Mouse (Mus musculus) mature B cell (primary cell): ENCODE measurements around the gene AL732309.1.
"Not testable (repeated sequence)": the region's sequence is repeated elsewhere in the genome, so short reads cannot be mapped to it uniquely, and the experiment has no call there.

Experiments
- in situ Hi-C: fragments of 300-500 bp; cut with MboI; formaldehyde crosslinking; loops from 2 replicates; pipeline ENCODE4 v1.14.3; 2019

Gene AL732309.1

DNA sequence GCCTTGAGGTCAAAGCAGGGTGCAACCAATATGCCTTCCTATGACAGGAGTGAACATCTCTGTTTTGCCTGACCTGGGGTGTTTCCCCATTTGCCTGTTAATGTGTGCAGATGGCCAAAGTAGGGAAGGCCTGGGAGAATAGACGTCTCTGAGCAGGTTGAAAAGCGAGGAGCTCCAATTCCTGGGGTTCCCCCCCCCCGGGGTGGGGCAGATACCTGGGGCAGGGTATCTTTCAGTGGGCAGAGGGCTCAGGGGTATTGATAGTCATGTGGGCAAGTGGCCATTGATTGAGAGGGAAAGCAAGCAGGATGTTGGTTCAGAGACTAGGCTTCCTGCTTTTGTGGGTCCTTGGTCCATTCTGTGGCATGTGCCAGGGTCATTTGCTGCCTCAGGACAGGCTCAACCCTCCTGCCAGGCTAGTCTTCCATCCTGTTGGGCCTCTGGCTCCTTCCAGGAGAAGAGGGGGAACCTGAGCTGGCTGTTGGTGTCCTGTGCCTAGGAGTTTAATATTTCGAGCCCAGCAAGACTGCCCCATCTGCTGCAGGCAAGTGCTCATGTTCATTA, 21.2 kb upstream of the AL732309.1 start:
- in situ Hi-C loops = no loop called here

DNA sequence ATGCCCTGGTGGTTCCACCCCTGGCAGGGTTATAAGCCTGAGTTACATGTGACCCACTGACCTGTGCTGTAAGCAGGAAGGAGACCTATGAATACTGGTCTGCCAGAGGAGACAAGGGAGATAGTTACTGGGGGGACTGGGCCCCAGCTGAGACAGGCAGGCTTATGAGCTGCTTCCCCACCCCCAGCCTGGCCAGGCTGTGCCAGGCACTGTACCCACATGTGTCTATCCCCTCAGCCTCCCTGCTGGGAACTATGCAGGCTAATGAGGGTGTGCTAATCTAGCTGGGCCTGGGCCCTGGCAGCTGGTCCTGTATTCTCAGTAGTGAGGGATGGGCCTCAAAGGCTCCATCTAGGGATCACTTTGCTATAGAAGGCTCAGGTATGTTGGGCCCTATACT, 20.6 kb upstream of the AL732309.1 start:
- in situ Hi-C loops = no loop called here

DNA sequence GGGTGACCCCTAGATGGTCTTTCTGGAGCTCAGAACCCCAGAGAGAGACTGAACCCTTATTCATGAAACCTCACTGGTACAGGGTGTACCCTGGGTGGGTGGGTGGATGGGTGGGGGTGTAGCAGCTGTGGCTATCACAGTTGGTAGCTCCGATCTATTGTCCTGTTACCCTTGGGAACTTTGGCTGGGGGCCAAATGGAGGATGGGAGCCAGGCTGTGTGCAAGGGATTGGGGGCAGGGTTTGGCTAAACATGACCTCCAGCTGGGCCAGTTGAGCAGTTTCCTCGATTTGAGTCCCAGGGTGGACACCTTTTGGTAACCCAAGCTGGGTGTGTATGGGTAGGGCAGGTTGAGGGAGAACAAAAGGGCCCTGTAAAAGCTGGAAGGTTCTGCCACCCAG, 20.1 kb upstream of the AL732309.1 start:
- in situ Hi-C loops = no loop called here

DNA sequence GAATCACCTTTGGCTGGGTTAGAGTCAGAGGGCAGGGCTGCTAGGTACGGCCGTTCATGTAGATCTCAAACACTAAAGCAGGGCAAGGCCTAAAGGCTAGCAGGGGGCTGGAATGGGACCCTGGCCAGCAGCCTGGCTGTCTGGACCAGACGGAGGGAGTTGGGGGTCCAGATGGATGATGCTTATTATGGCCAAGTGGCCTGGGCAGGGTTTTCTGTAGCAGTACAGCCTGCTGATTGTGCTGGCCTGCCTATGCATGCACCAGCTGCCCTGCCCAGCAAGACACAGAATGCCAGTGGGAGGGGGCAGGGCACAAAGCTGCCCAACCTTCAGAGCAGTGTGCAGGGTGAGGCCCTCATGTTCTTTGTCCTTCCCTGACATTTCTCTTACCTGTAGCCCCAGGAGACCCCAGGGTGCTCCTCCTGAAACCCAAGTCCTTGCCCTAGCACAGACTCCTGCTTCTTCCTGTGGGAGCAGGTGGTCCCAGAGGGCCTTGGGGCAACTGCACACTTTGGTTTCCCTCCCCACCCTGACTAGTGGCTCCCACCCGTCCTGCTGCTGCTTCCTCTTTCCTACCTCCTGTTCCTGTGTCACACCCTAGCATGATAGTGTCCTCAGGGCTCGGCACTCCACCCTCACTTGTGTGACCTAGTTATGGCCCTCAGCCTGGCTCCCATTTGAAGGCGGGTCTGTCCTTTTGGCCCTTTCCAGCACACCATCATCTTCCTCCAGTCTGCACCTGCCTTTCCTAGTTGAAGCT, 19.4 kb upstream of the AL732309.1 start:
- in situ Hi-C loops = no loop called here

DNA sequence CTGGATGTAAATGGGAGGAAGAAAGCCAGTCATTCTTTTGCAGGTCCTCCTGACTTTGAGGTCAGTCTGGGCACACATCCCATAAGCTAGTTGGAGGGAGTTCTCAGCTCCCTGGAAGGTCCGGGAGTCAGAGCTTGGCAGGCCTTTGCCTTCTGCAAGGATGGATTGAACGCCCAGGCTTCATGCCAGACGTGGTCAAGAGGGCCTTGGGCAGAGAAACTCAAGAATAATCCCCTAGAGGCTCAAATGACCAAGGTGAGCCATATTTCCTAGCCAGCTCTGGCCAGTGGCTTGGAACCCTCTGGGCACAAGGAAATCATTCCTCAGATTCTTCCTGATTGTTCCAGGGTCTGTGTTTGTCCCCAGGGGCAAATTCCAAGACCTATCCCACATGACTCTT, 18.2 kb upstream of the AL732309.1 start:
- in situ Hi-C loops = no loop called here

DNA sequence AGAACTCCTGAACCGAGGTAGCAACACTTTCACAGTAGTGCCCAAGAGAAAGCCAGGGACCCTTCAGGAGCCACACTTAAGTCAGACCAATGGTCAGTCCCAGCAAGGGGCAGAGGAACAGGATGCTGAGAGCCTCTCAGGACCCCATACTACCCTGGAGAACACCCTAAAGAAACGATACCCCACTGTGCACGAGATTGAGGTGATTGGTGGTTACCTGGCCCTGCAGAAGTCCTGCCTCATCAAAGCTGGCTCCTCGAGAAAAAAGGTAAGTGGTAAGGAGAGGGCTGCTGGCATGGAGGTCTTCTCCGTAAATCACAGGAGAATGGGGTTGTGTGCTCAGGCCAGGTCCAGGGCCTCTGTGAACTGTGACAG, 17.6 kb upstream of the AL732309.1 start:
- in situ Hi-C loops = no loop called here

DNA sequence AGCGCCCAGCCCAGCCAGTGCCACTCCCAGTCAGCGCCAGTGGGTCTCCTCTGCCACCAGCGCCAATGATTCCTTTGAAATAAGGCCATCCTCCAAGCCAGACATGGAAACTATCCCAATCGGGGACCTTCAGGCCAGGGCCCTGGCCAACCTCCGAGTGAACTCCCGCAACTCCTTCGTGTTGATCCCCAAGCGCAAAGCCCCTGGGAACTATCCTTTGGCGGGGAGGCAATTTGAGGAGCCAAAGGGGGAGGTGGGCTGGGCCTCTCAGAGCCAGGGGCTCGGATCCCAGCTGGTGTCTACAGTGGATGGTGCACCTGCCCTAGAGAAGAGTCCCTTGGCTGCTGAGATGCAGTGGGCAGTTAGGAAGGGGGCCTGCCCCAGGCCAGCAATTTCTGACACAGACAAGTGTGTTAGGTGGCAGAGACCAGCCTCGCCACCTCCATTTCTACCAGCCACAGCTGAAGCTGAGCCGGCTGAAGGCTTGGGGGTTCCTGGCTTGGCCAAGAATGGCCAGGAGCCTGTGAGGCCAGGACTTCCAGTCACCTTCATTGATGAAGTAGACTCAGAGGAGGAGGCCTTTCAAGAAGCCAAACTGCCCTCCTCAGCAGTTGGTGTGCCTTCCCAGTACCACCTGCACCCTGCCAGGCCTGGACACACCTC, 17.1 kb upstream of the AL732309.1 start:
- in situ Hi-C loops = no loop called here

DNA sequence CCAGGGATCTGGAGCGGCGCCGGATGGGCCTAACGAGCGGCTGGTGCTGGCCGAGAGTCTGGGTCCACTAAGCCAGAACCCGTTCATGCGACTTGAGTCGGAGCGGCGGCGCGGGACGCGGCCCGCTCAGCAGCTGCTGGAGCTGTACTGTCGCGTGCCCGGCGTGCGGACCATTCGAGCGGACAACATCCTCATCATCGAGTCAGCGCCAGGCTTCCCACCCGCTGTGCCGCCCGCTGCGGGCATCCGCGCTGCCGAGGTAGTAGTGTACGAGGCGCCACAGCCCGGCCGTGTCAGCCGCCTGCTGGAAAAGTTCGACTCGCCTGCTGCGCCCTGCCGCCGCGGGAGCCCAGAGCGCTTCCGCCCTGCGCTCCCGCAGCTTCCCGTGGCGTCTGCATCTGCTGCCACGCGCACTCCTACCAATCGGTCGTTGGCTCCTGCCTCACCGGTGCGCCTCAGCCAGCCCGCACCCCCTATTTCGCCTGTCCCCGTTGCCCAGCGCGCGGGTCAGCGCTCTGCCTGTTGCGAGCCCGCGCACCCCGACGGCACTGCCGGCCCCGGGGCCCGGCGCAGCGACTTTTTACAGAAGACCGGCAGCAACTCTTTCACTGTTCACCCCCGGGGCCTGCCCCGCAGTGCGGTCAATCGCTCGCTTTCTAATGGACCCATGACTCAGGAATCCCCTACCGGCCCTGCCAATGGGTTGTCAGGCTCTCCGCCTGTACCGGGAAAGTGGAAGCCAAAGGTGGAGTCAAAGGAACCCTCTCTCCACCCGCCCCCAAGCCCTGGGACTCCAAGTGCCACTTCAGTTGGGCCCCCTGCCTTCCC, 16.3 kb upstream of the AL732309.1 start:
- in situ Hi-C loops = no loop called here

DNA sequence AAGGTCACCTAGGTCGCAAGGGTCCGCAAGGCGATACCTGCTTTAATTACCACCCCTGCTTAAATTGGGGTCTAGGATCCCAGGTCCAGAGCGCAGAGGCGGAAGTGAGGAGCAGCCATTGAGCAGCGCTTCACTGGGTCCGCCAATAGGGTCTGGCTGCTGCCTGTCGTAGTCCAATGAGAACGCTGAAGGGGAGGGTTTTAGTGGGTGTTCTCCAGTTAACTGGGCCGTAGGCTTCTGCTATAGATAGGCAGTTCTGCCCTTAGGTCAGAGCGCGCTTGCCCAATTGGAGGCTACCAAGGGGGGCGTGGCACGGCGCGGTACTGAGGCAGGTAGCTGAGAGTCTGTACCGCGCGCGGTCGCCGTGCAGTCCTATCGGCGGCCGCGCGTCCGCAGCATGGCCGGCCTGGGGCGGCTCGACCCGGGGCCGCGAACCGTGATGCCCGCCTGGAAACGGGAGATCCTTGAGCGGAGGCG, 15.7 kb upstream of the AL732309.1 start, which contains the start of gene Tprn:
TSS of gene Tprn (plus strand) at position 328 of the 477 bp plus-strand sequence.
- in situ Hi-C loops = no loop called here

DNA sequence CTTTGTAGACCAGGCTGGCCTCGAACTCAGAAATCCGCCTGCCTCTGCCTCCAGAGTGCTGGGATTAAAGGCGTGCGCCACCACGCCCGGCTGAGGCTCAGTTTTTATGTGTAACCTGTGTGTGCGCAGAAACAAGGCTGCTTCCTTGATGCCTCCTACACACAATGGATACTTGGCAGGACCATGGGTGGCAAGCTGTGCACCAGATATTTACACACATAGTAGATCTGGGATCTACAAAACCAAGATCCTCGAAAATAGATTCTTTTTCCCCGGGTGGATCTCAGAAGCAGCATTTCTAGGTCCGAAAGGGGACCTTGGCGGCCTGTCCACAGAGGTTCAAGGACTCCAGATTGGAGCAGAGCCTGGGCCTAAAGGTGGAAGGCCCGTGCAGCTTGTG, 15.2 kb upstream of the AL732309.1 start:
- in situ Hi-C loops = no loop called here

DNA sequence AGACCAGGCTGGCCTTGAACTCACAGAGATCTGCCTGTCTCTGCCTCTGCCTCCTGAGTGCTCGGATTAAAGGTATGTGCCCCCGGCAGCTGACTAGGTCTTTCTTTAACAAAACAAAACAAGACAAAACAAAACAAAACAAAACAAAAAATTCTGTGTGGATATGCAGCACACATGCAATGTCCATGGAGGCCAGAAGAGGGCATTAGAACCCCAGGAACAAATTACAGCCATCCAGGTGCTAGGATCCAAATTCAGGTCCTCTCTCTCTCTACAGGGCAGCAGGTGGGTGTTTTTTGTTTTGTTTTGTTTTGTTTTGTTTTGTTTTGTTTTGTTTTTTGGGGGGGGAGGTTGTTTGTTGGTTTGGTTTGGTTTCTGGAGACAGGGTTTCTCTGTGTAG, 12.2 kb upstream of the AL732309.1 start:
- in situ Hi-C loops = no loop called here

DNA sequence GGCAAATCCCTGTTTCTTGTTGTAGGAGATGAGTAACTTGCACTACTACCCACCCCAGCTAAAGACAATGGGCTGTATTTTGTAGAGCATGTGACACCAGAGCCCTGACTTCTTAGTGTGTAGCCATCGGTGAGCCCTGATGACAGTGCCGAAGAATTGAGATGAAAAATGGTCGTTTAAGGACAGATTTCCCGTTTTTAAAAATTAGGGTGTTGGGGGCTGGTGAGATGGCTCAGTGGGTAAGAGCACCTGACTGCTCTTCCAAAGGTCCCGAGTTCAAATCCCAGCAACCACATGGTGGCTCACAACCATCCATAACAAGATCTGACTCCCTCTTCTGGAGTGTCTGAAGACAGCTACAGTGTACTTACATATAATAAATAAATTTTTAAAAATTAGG, 10.6 kb upstream of the AL732309.1 start:
- in situ Hi-C loops = not testable (repeated sequence)

DNA sequence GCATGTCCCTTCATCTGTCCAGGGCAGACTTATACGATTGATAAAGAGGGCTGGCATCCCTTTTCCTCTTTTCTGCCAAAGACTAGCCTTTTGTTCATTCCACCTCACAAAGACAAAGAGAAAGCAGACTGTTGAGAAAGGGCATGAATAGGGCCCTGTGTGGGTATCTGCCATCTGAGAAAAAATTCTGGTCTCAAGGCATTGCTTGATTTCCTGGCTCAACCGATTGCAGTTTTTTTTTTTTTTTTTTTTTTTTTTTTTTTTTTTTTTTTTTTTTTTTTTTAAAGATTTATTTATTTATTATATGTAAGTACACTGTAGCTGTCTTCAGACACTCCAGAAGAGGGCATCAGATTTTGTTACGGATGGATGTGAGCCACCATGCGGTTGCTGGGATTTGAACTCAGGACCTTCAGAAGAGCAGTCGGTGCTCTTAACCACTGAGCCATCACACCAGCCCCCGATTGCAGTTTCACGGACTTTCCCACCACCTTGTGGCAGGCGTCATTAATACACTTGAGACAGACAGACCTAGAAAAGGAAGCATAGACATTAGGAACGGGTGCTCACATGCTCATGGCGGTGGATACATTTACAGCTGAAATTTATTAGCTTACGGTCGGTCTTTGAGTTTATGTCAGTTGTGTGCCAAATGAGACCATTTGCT, 9.9 kb upstream of the AL732309.1 start:
- in situ Hi-C loops = not testable (repeated sequence)

DNA sequence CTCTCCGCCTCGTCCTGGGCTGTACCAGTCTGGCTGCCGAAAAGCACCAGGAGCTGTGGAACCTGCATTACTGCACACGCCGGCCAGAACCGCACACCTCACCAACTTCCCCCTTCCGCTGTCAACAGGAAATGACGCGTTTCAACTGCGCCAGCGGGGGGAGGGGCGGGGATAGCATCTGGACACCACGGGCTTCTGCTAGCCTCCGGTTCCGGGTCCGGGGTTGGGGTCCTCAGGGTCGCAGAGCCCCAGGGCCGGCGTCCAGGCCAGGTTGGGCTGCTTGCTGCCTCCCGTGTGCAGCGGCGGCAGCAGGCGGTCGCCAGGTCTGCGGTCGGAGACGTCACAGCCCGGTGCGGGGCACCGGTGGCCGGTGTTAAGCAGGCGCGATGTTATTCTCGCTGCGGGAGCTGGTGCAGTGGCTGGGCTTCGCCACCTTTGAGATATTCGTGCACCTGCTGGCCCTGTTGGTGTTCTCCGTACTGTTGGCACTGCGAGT, 8.7 kb upstream of the AL732309.1 start, which contains the start of gene Tmem203:
TSS of gene Tmem203 (plus strand) at position 156 of the 496 bp plus-strand sequence.
- in situ Hi-C loops = no loop called here

DNA sequence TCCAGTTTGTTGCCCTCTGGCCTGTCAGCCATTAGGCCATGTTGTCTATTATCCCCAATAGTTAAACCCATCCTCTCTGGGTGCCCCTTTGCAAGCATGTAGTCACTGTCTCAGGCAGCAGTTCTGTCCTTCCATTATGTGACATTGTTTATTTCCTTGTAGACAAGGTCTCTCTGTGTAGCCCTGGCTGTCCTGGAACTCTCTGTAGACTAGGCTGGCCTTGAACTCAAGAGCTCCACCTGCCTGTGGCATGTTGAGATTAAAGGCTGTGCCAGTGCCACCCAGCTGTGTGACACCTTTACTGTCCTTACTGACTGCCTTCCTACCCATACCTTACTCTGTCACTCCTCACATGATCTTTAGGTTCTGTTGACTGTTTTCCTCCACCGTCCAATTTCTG, 5.7 kb upstream of the AL732309.1 start:
- in situ Hi-C loops = no loop called here

DNA sequence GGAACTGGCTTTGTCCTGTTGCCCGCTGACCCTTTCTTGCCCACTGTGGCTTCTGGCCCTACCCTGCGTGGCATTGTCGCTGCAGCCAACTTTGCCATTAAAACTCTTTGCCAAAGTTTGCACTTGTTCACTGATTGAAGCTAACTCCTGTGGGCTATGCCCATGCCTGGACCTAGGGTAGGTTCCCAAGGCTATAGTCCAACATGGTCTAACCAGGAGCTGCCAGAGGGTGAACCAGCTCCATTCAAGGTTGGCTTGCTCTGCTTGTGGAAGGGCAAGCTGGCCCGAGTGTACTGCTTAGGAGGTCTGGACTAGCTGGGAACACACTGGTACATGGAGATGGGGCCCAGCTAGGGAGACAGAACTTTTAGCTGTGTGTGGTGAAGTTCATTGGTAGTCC, 2.5 kb downstream of the AL732309.1 start:
- in situ Hi-C loops = no loop called here

DNA sequence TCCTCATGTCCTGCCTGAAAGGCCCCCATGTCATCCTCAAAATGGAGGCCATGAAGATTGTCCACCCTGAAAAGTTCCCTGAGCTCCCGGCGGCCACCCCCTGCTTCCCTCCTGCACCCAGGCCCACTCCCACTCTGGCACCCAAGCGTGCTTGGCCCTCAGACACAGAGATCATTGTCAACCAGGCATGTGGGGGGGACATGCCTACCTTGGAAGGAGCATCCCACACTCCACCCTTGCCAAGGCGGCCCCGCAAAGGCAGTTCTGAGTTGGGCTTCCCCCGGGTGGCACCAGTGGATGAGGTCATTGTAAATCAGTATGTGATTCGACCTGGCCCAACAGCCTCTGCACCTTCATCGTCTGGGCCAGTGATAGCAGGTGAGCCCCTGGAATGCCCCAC, 3.3 kb downstream of the AL732309.1 start:
- in situ Hi-C loops = no loop called here

DNA sequence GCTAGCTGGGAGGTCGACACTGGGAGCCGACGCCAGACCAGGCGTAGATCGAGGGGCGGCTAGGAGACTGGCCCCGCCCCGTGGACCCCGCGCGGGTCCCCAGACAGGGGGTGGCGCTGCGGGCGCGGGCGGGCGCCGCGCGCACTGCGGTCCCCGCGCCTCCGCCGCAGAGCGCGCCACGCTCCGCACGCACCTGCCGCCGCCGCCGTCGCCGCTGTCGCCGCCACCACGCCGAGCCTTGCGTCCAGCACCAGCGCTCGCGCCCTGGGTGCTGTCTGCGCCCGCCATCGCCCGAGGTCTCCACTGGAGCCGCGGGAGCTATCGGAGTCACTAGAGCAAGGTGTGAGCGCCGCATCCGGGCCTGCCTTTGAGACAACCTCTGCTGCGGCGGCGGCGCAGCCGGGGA, 4.6 kb downstream of the AL732309.1 start, which contains the start of the genes Rnf208 and Cysrt1:
TSS of gene Rnf208 (plus strand) at position 155 of the 406 bp plus-strand sequence.
TSS of gene Cysrt1 (minus strand) at position 352 of the 406 bp plus-strand sequence.
- in situ Hi-C loops = no loop called here

DNA sequence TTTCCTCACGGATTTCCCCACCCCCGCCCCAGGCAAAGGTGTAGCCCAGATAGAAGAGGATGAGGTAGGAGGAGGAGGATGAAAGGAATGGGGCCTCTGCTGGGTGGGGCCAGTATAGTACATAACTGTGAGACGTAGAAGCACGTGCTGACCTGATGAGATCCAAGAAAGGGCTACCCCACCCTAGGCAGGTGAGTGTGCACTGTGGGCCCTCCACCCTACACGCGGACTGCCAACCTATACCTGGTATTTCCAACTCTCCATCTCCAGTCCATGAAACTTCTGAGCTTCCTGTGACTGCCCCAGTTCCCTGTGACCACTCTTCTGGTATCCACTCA, 5.3 kb downstream of the AL732309.1 start:
- in situ Hi-C loops = no loop called here

DNA sequence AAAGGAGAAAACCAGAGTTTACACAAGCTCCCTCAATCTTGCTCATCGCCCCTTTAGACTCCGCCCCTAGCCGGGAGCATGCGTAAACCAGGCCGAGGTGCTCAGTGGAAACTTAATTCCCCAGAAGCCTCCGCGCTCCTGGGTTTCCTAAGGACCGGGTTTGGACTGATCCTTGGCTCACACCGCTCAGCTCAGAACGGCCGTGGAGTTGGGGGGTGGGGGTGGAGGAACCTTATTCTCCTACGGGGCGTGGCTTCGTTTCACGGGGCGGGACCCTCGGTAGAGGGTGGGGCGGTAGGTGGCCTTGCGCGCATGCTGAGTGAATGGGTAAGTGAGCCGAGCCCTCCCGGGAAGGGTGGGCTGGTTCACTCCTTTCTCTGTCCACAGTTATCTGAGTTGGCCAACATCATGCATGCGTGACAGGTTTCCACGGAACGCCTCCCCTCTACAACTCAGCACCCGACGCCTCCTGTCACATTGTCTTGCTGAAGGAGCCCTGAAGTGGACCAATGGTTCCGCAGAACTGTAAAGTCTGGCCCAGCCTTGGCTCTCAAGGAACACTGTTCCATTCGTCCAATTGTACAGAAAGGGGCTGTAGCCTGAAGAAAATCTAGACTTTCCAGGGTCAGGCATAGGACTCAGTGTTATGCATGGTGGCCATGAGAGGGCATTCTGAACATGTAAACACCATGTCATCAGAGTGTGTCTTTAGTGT, 5.8 kb downstream of the AL732309.1 start:
- in situ Hi-C loops = no loop called here

DNA sequence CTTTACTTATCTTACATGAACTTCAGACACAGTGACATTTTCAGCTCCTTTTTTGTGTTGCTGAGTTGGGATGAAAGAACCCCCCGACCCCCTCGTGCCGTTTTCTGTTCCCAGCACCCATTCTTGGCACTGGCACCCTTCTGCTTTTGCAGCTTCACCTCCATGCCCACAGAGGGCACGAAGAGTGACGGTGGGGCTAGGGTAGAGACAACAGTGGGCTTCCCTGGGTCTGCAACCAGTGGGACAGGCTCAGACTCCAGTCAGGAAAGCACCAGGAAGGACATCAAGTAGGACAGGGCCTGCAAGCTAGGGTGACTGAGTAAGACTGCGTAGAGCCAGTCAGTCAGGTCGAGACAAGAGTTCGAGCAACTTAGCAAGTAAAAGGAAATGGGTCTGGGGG, 6.4 kb downstream of the AL732309.1 start:
- in situ Hi-C loops = no loop called here
